Mouse (Mus musculus) liver, embryonic 14.5 days (tissue): ENCODE results near the gene 9930104L06Rik.

ENCODE experiments used
- CTCF ChIP-seq: IDR thresholded peaks from 2 replicates; pipeline ENCODE4 v1.5.1; 2016; ENCODE audit warnings: antibody characterized with exemption, low read depth, control low read depth
- EP300 ChIP-seq: IDR thresholded peaks from 2 replicates; pipeline ENCODE4 v1.6.1; 2016; ENCODE audit warnings: antibody characterized with exemption, low read depth

DNA sequence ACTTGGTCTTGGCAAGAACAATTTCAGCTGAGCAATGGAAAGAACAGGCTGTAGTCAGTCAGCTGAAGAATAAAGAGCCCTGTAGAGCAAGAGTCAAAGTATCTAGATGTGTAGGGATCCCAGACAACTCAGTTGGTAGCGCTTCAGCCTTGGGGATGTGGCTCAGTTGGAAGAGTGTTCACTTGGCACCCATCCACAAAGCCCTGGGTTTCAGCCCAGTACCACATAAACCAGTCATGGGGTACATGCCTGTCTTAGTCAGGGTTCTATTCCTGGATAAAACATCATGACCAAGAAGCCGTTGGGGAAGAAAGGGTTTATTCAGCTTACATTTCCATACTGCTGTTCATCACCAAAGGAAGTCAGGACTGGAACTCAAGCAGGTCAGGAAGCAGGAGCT is 46.9 kb upstream of the 9930104L06Rik start:
- TF ChIP-seq CTCF (no peak), EP300 (no peak)
